Mouse (Mus musculus) liver, adult (tissue): ENCODE data around the gene Otud7a.

ENCODE experiments used
- GATA4 ChIP-seq: IDR thresholded peaks from 2 replicates; pipeline ENCODE4 v1.6.1; 2014; ENCODE audit warnings: mild to moderate bottlenecking, low read length; ENCODE audit not compliant: insufficient replicate concordance

Otud7a gene

GRCm38 (mm10) chr7:63720682-63721081 lies 276.1 kb downstream of the Otud7a start:
- TF ChIP-seq GATA4: no peak

DNA sequence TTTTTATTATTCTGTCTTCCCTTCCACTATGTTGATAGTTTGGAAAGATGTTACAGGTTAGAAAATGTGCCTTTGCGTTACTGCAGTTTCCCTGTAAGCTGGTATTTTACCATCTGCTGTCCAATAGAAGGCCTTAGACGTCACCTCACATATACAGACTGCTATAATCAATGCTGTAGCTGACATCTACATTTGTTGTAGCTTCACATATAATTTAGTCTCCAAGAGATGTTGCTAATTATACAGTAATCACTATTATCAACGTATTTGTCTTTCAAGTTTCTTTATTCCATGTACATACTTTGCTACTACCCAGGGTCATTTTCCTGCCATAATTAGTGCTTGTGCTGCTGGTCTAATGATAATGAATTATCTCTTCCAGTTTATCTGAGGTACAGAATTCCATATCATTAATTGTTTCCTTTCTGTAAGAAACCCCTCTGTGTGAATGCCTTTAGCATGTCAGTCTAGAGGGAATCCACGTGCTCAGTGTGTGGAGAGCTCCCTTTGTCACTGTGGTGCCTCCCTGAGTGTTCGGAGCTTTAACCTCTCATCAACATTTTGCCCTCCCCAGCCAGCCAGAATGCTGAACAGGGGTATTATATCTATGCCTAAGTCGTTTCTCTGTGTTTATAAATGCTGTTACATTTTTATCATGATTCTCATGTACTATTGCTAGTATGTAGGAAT lies 280.6 kb downstream of the Otud7a start:
- no peak for TF ChIP-seq GATA4

- TF ChIP-seq GATA4: no peak
Measured at GRCm38 (mm10) chr7:63729605-63730004, 285.1 kb downstream of the Otud7a start.

- TF ChIP-seq GATA4: no peak
Measured at GRCm38 (mm10) chr7:63730012-63730411, 285.5 kb downstream of the Otud7a start.

GRCm38 (mm10) chr7:63737725-63738124 lies 293.2 kb downstream of the Otud7a start:
- TF ChIP-seq GATA4: no peak

DNA sequence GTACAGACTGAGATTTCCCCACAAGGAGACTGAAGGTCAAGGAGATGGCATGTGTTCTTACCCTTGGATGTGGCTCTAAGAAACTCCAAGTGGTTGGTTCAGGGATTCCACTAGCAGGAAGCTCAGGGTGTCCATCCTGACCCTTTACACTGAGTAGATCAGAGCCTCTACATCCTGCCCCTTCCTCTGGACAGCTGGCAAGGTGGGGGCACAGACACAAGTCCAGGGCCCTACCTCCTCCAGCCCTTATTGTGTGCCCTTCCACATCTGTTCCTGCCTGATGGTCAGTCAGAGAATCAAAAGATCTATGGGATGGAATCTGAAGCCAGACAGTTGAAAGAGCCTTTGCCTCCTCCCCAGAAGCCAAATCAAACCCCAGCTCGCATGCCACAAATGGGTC lies 293.6 kb downstream of the Otud7a start:
- TF ChIP-seq GATA4: no peak

DNA sequence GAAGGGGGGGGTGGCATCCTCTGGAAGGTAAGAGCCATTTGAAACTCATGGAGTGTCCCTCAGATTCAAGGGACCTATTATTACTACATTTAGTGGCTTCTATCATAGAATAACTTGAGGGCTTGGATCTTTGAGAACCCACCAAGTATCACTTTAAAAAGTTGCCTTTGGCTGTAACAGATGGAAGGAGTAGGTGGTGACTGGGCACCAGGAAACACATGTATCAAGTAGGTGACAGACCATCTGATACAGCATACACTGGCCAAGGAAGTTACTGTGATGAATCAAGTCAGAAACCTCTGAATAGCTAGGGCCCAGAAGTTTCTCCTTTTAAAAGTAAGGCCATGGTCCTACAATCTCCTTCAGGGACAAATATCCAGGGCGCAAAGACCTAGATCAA lies 298.6 kb downstream of the Otud7a start:
- TF ChIP-seq GATA4: no peak

DNA sequence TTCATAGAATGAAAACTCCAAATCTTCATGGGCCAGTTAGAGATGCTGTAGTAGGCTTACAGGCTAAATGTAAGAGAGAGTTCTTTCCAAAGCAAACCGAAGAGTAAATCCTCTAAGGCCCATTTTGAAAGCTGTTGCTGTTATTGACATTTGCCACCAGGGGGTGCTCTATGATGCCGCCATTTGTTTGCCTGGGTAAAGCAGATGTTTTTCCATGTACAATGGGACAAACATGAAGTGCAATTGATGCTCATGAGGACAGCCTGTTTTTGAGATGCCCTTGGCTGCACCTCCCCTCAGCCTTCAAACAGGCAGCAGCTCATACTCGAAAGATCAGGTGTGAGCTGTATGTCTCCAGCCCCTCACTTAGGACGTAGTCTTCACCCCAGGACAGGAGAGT lies 307.5 kb downstream of the Otud7a start:
- no peak for TF ChIP-seq GATA4

DNA sequence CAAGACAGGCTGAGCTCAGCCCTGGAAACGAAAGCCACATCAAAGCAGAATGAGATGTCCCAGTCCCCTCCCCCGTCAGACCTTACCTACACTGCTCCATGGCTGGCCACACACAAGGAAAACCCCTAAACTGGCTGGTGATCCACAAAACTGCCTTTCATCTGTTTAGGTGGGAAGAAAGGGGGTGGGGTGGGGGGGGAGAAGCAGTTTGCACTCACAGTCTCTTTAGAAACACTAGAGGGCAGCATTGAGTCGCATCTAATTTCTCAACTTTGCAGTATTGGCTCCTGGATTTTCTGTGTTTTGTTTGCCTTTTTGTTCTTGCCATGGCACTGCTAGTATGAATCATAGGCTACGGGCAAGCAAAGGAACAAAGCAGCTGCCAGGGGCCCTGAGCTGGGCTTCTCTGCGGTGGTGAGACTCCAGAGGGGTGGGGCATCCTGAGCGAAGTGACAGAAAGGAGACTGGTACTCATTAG lies 308.8 kb downstream of the Otud7a start:
- no peak for TF ChIP-seq GATA4

GRCm38 (mm10) chr7:63754573-63755475 lies 310.3 kb downstream of the Otud7a start:
- TF ChIP-seq GATA4: no peak

- TF ChIP-seq GATA4: peak; percentile 30; the same call in 1 of the 2 replicates
Measured at GRCm38 (mm10) chr7:63755476-63755948, 311.0 kb downstream of the Otud7a start.

- TF ChIP-seq GATA4: no peak
Measured at GRCm38 (mm10) chr7:63757136-63757677, 312.7 kb downstream of the Otud7a start.

- no peak for TF ChIP-seq GATA4
Measured at GRCm38 (mm10) chr7:63757678-63758239, 313.2 kb downstream of the Otud7a start.

DNA sequence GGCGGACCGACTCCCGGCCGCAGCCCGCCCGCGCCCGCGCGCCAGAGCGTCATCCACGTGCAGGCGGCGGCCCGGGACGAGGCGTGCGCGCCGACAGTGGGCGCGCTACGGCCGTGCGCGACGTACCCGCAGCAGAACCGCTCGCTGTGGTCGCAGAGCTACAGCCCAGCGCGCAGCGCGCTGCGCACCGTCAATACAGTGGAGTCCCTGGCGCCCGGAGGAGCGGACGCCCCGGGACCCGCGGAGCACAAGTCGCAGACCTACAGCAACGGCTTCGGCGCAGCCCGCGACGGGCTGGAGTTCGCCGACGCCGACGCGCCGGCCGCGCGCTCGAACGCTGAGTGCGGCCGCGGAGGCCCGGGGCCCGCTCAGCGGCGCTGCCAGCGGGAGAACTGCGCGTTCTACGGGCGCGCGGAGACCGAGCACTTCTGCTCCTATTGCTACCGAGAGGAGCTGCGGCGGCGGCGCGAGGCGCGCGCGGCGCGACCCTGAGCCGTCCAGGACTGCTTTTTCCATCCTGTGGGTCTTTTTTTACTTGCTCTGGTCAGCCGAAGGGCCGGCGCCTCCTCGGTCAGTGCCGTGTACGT lies 313.8 kb downstream of the Otud7a start:
- TF ChIP-seq GATA4: no peak

DNA sequence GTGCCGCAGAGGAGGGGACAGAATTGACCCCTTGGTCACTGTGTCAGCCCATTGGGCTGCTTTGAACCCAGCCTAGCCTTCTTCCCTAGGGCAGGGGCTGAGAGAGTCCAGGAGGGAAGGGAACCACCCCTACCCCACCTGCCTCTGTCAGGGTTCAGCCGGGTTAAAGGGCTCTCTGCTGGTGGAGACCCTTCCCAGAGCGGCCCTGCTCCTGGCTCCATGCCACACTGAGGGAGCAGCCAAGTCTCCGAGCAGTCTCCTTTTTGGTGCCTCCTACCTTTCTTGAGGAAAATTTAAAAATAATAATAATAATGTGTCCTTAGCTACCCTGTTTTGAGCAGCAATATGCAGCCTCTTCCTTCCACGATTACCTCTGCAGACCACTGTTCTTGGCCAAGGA lies 315.1 kb downstream of the Otud7a start:
- TF ChIP-seq GATA4: no peak
